17 mouse cellular contexts compared by ENCODE assay signal in genomic region chr6:12034561-12034960, GRCm38 (mm10).
A peak's percentile ranks its signal among the peaks of the same experiment; 100 is the strongest.
DNase-seq lines count a peak whose midpoint lies in the region; ATAC-seq lines count a peak whose summit lies in the region.
"Had no signal": no experiment of that assay in that cellular context is flagged by ENCODE, and none has a peak within 500 bp of the region (broad histone marks: within the 10 kb centered on the region; RNA-seq: fewer than 3 reads in every experiment).

No protein-coding gene starts in this region.

- H3K4me2 ChIP-seq in limb, embryonic 15.5 days, result no peak overlapping the region
- H3K4me2 ChIP-seq in heart, embryonic 12.5 days, result no peak overlapping the region
- H3K4me2 ChIP-seq: forebrain, embryonic 13.5 days; limb, embryonic 12.5 days; liver, embryonic 15.5 days; midbrain, embryonic 13.5 days had no signal

- no peaks in the 10 kb centered on the region for H3K4me1 ChIP-seq in limb, embryonic 15.5 days
- no peaks in the 10 kb centered on the region for H3K4me1 ChIP-seq in limb, embryonic 10.5 days
- no peaks in the 10 kb centered on the region for H3K4me1 ChIP-seq in heart, embryonic 12.5 days (replicated peaks)
- H3K4me1 ChIP-seq: forebrain, embryonic 13.5 days; limb, embryonic 12.5 days; liver, embryonic 15.5 days; midbrain, embryonic 13.5 days had no signal

- ATAC-seq in frontal cortex, adult (ENCODE audit: low TSS enrichment), result peak; percentile 67
- no peak for ATAC-seq in limb, embryonic 15.5 days (ENCODE audit: insufficient number of reproducible peaks, low FRiP score, low TSS enrichment, low read depth)
- ATAC-seq in heart, embryonic 12.5 days (ENCODE audit: insufficient number of reproducible peaks, low FRiP score), result no peak
- ATAC-seq: forebrain, embryonic 13.5 days; intestine, postnatal 0 days; midbrain, embryonic 13.5 days had no signal

- H3K36me3 ChIP-seq in limb, embryonic 15.5 days, result peaks cover 5% of the 10 kb centered on the region; the same call in 1 of the 2 replicates
- H3K36me3 ChIP-seq in limb, embryonic 10.5 days, result peaks cover 12% of the 10 kb centered on the region; the same call in 1 of the 2 replicates
- H3K36me3 ChIP-seq in heart, embryonic 12.5 days, result peaks cover 4% of the 10 kb centered on the region
- H3K36me3 ChIP-seq: liver, embryonic 15.5 days had no signal

- H3K9ac ChIP-seq in limb, embryonic 15.5 days, result no peak overlapping the region
- no peak overlapping the region for H3K9ac ChIP-seq in heart, embryonic 12.5 days
- H3K9ac ChIP-seq: forebrain, embryonic 13.5 days; limb, embryonic 12.5 days; liver, embryonic 15.5 days; midbrain, embryonic 13.5 days had no signal

- no peaks in the 10 kb centered on the region for H3K9me3 ChIP-seq in limb, embryonic 15.5 days
- H3K9me3 ChIP-seq in limb, embryonic 10.5 days (replicated peaks), result no peaks in the 10 kb centered on the region
- H3K9me3 ChIP-seq in heart, embryonic 12.5 days (replicated peaks), result no peaks in the 10 kb centered on the region
- H3K9me3 ChIP-seq: forebrain, embryonic 13.5 days; limb, embryonic 12.5 days; liver, embryonic 15.5 days; midbrain, embryonic 13.5 days had no signal

- H3K4me3 ChIP-seq in limb, embryonic 15.5 days, result no peak overlapping the region
- no peak overlapping the region for H3K4me3 ChIP-seq in limb, embryonic 10.5 days
- H3K4me3 ChIP-seq in heart, embryonic 12.5 days, result no peak overlapping the region
- H3K4me3 ChIP-seq: forebrain, embryonic 13.5 days; left cerebral cortex, adult 2 months; limb, embryonic 12.5 days; liver, embryonic 15.5 days; midbrain, embryonic 13.5 days had no signal

- peak overlapping the region; percentile 17; the same call in 1 of the 2 replicates for H3K27ac ChIP-seq in limb, embryonic 15.5 days
- no peak overlapping the region for H3K27ac ChIP-seq in limb, embryonic 10.5 days
- no peak overlapping the region for H3K27ac ChIP-seq in heart, embryonic 12.5 days (ENCODE audit: poor library complexity, severe bottlenecking)
- H3K27ac ChIP-seq: forebrain, embryonic 13.5 days; left cerebral cortex, adult 2 months; limb, embryonic 12.5 days; liver, embryonic 15.5 days; macrophage; midbrain, embryonic 13.5 days had no signal

- H3K27me3 ChIP-seq in limb, embryonic 15.5 days, result no peaks in the 10 kb centered on the region
- H3K27me3 ChIP-seq in limb, embryonic 10.5 days (ENCODE audit: low read depth, poor library complexity, severe bottlenecking), result no peaks in the 10 kb centered on the region
- no peaks in the 10 kb centered on the region for H3K27me3 ChIP-seq in heart, embryonic 12.5 days (replicated peaks)
- H3K27me3 ChIP-seq: forebrain, embryonic 13.5 days; limb, embryonic 12.5 days; liver, embryonic 15.5 days; midbrain, embryonic 13.5 days had no signal

- no peak for DNase-seq in frontal cortex, postnatal 10 days (ENCODE audit: low spot score in 2 of 2)
- no peak for DNase-seq in limb, embryonic 10.5 days (ENCODE audit: low spot score)
- peak; percentile 14 for DNase-seq in cerebellum, adult 11-12 months
- peak; percentile 44 to 45 for DNase-seq in cerebellum, postnatal 36 days
- DNase-seq in layer of hippocampus, postnatal 25 days (ENCODE audit: extremely low spot score in 1 of 2, low spot score in 1 of 2), result no peak
- DNase-seq: heart, adult 18-20 months; thymus, postnatal 36 days had no signal

- WGBS in limb, embryonic 15.5 days, result 56% methylated on average over 4 of the region's 4 CpGs
- WGBS in limb, embryonic 10.5 days, result 83% methylated on average over 4 of the region's 4 CpGs
- 73% methylated on average over 4 of the region's 4 CpGs for WGBS in heart, embryonic 12.5 days

Comparison
In these comparisons a context has a peak if more than half of its experiments do, and no peak if none do; other contexts are left out.
1. DNase-seq: peak in cerebellum, adult 11-12 months (single experiment) and cerebellum, postnatal 36 days (2 of 2); none in frontal cortex, postnatal 10 days (0 of 2), limb, embryonic 10.5 days (single experiment) and layer of hippocampus, postnatal 25 days (0 of 2).